25 mouse cellular contexts compared by ENCODE assay signal in the genomic region with DNA sequence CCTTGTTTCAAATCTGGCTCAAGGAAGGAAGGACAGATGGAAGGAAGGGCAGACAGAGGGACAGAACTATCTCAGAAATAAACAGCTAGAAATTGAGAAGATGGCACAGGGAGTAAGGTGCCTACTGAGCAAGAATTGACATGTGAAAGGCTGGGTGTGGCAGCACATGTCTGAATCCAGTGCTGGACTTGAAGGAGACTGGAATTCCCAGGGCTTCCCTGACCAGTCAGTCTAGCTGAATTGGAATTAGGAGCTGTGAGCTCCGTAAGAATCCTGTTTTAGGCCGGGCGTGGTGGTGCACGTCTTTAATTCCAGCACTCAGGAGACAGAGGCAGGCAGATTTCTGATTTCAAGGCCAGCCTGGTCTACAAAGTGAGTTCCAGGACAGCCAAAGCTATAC. TPM values are rescaled to one million over a fixed set of nuclear protein-coding genes. Genes with fewer than 3 reads are reported as not detected.
A peak's percentile ranks its signal among the peaks of the same experiment; 100 is the strongest.
DNase-seq lines count a peak whose midpoint lies in the region; ATAC-seq lines count a peak whose summit lies in the region.
"Had no signal": no experiment of that assay in that cellular context is flagged by ENCODE, and none has a peak within 500 bp of the region (broad histone marks: within the 10 kb centered on the region; RNA-seq: fewer than 3 reads in every experiment).

No protein-coding gene starts in this region.

- H3K4me2 ChIP-seq in liver, embryonic 12.5 days: no peak overlapping the region
- H3K4me2 ChIP-seq: heart, embryonic 13.5 days; hindbrain, embryonic 14.5 days; neural tube, embryonic 12.5 days had no signal

- peaks cover 10% of the 10 kb centered on the region for H3K36me3 ChIP-seq in liver, embryonic 12.5 days

- 0 out of 2 replicates have a peak, but pooled peaks cover 3% of the 10 kb centered on the region for H3K9me3 ChIP-seq in liver, embryonic 12.5 days (replicated peaks)
- H3K9me3 ChIP-seq: heart, embryonic 13.5 days had no signal

- WGBS in liver, embryonic 12.5 days (ENCODE audit: insufficient replicate concordance): 87% methylated on average over 4 of the region's 4 CpGs

- H3K27me3 ChIP-seq in liver, embryonic 12.5 days (replicated peaks): no peaks in the 10 kb centered on the region
- H3K27me3 ChIP-seq: heart, embryonic 13.5 days; neural tube, embryonic 12.5 days had no signal

- ATAC-seq in liver, embryonic 12.5 days: no peak
- ATAC-seq: inflammation-experienced regulatory T-cells, adult 6 months had no signal

- no peak overlapping the region for H3K9ac ChIP-seq in liver, embryonic 12.5 days
- H3K9ac ChIP-seq: heart, embryonic 13.5 days; hindbrain, embryonic 14.5 days; neural tube, embryonic 12.5 days had no signal

- H3K27ac ChIP-seq in liver, embryonic 12.5 days: no peak overlapping the region
- H3K27ac ChIP-seq: heart, embryonic 13.5 days; hindbrain, embryonic 14.5 days; left cerebral cortex, adult 2 months; neural tube, embryonic 12.5 days had no signal

- peak; percentile 3 for DNase-seq in embryo, embryonic 10 days (ENCODE audit: low spot score)
- no peak for DNase-seq in embryo, embryonic 9.5 days (ENCODE audit: extremely low spot score)
- peak; percentile 4 for DNase-seq in heart, postnatal 4 days
- DNase-seq in heart, adult 18-20 months: no peak
- peak; percentile 1 for DNase-seq in liver
- peak; percentile 33 for DNase-seq in ZHBTc4 (ENCODE audit: low read depth, low spot score)
- DNase-seq in testis, postnatal 14 days (ENCODE audit: low spot score): no peak
- DNase-seq: adrenal gland, postnatal 14 days; cerebellum, adult 2 months; cerebellum, postnatal 36 days; layer of hippocampus, adult 9-11 months; lung, adult 2 months; retina, postnatal 1 day; right cerebral cortex, postnatal 25 days; spleen, adult 18-20 months; thymus, postnatal 14 days had no signal

- no peak overlapping the region for H3K4me3 ChIP-seq in liver, embryonic 12.5 days
- H3K4me3 ChIP-seq: heart, embryonic 13.5 days; left cerebral cortex, adult 2 months; neural tube, embryonic 12.5 days had no signal

- H3K4me1 ChIP-seq in liver, embryonic 12.5 days: peaks cover 28% of the 10 kb centered on the region

RNA-seq across cellular contexts. Expression of a gene that starts 6.7 kb away (rescaled TPM):
- 1,000 to 10,000 TPM in 1 of 2 experiments, 100 to 1,000 TPM in 1; 930 to 1,002 TPM for total RNA-seq in heart, postnatal 4 days (2021)
- total RNA-seq in heart, adult 18-20 months (2021): 100 to 1,000 TPM; 286 to 296 TPM
- polyA plus RNA-seq in liver, embryonic 12.5 days (2016; fragmentation: Nextera tagmentation; extraction: Ambion mirVana): 952 and 1,008 TPM in 2 replicates

RNA-seq across cellular contexts. Expression of a gene that starts 19.7 kb away (rescaled TPM):
- under 1 TPM in 1 of 2 experiments, not detected in 1; 0.34 TPM for total RNA-seq in heart, postnatal 4 days (2021)
- not detected for total RNA-seq in heart, adult 18-20 months (2021)
- 0.16 and 0.18 TPM in 2 replicates for polyA plus RNA-seq in liver, embryonic 12.5 days (2016; fragmentation: Nextera tagmentation; extraction: Ambion mirVana)
- total RNA-seq: heart, postnatal 25 days; liver, adult 2 months; monocyte, adult 5-6 weeks had no signal
- polyA plus RNA-seq: cerebellum, adult 2 months; liver, adult 2 months had no signal

RNA-seq across cellular contexts. Expression of a gene that starts 36.9 kb away (rescaled TPM):
- 10 to 100 TPM; 31.4 to 34.4 TPM for total RNA-seq in heart, postnatal 4 days (2021)
- total RNA-seq in heart, adult 18-20 months (2021): 10 to 100 TPM; 10.6 to 11.7 TPM
- 12.8 and 13.1 TPM in 2 replicates for polyA plus RNA-seq in liver, embryonic 12.5 days (2016; fragmentation: Nextera tagmentation; extraction: Ambion mirVana)

Comparison
In these comparisons a context has a peak if more than half of its experiments do, and no peak if none do; other contexts are left out.
1. DNase-seq: peak in embryo, embryonic 10 days (single experiment), heart, postnatal 4 days (single experiment), liver (single experiment) and ZHBTc4 (single experiment); none in embryo, embryonic 9.5 days (single experiment), heart, adult 18-20 months (0 of 2) and testis, postnatal 14 days (single experiment).